Mouse (Mus musculus) limb, embryonic 13.5 days (tissue): ENCODE data around the gene Olfr65. TPM values are rescaled to one million over a fixed set of nuclear protein-coding genes. Genes with fewer than 3 reads are reported as not detected.

Experiments
- ATAC-seq: fragments of 200-750 bp; cut with Nextera tagmentation; 2 replicates; pipeline ENCODE4 v1.8.0; 2017; ENCODE audit warnings: low read depth, moderate number of reproducible peaks, moderate TSS enrichment; ENCODE audit not compliant: low FRiP score
- H3K27ac ChIP-seq: fragments of 300-500 bp; sonication (generic); 2 replicates; pipeline ENCODE4 v1.5.1; 2015; ENCODE audit warnings: inconsistent platforms, mild to moderate bottlenecking, moderate library complexity
- H3K27me3 ChIP-seq: fragments of 300-500 bp; sonication (generic); 2 replicates; pipeline ENCODE4 v1.6.1; 2015; ENCODE audit warnings: mild to moderate bottlenecking, inconsistent platforms
- H3K36me3 ChIP-seq: fragments of 300-500 bp; sonication (generic); 2 replicates; pipeline ENCODE4 v1.6.1; 2015; ENCODE audit warnings: inconsistent platforms, mild to moderate bottlenecking, moderate library complexity
- H3K4me1 ChIP-seq: fragments of 300-500 bp; sonication (generic); 2 replicates; pipeline ENCODE4 v1.6.1; 2015; ENCODE audit warnings: inconsistent platforms
- H3K4me2 ChIP-seq: fragments of 300-500 bp; sonication (generic); replicated peaks from 2 replicates; pipeline ENCODE4 v1.6.1; 2015; ENCODE audit warnings: inconsistent platforms, mild to moderate bottlenecking, moderate library complexity
- H3K4me3 ChIP-seq: fragments of 300-500 bp; sonication (generic); 2 replicates; pipeline ENCODE4 v1.5.1; 2015; ENCODE audit warnings: moderate library complexity, mild to moderate bottlenecking, inconsistent platforms
- H3K9ac ChIP-seq: fragments of 300-500 bp; sonication (generic); 2 replicates; pipeline ENCODE4 v1.6.1; 2015; ENCODE audit warnings: mild to moderate bottlenecking, inconsistent platforms
- H3K9me3 ChIP-seq: fragments of 300-500 bp; sonication (generic); 2 replicates; pipeline ENCODE4 v1.6.1; 2016; ENCODE audit warnings: inconsistent platforms
- WGBS: fragments of 180-500 bp; shearing (Covaris S2); methylation state at CpG from one replicate; pipeline ENCODE4 v1.1.7; 2015; 5-methylcytosine and 5-hydroxymethylcytosine counted together
- polyA plus RNA-seq: library from polyadenylated mRNA; unstranded; fragments of >200 nt; fragmentation: Nextera tagmentation; extraction: Ambion mirVana; gene quantifications from 2 replicates; pipeline ENCODE4 v1.2.1, GENCODE M21; 2015

Gene Olfr65
- polyA plus RNA-seq, 1 experiment from 2014 or later, result not detected

DNA sequence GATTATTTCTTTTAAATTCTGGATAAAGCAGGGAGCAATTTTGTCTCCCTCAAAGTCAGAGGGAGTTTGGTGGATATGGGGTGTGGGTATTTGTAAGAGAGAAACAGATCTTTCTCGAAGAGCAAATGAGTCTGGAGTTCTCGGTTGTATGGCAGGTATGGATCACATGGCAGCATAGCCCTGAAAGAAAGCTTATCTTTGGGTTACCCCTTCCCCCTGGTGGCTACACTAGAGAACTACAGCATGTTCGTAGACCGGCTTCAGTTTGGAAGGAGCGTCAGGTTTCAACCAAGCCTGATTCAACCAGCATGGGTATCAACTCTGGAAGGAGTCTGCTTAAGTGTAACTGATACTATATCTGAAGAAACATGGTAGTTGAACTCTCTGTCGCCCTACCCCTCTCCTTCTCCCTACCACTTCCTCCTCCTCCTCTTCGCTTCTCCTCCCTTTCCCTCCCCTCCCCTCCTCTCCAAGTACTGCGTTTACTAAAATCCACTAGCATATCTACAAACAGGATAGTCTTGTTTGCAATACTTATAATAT is 9.8 kb downstream of the Olfr65 start:
- Histone ChIP-seq H3K4me2 (no peak overlapping the region), H3K9ac (no peak overlapping the region), H3K36me3 (no peaks in the 10 kb centered on the region), H3K4me3 (no peak overlapping the region), H3K9me3 (no peaks in the 10 kb centered on the region), H3K27me3 (no peaks in the 10 kb centered on the region), H3K4me1 (no peaks in the 10 kb centered on the region), H3K27ac (no peak overlapping the region)
- ATAC-seq, result no peak
- 40% methylated on average over 8 of the region's 8 CpGs for WGBS

DNA sequence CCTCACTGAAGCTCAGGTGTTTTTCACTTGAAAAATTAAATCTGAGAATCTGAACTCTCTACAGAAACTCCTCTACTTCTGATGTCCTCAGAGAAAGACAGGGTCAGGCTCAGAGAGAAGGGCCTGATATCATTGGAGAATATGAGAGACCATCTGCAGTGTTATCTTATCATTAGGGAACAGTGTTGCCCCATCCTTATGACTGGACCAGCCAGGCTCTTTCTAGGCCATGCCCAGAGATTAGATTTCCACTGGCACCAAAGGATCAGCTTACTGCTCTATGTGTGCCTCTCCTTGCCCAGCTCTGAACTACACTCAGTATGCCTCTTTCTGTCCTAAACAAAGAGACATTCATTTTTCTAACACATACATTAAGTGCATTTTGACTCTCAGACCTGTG is 12.1 kb downstream of the Olfr65 start:
- H3K4me2 ChIP-seq, result no peak overlapping the region

DNA sequence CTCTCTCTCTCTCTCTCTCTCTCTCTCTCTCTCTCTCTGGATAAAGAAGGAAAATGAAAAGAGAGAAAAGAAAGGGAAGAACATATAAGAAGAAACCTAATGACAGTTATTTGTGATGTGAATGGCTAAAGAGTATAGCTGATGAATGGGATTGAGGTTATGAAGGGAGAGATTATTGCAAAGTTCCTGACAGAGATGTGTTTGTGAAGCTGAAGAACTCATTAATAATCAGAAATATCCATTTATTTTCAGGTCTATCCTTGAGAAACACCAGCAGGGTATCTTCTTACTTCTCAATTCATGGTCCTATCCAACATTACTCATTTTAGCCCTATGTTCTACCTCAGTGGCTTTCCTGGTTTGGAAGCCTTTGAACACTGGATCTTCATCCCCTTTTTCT is 25.2 kb downstream of the Olfr65 start, which contains the start of gene Olfr631:
Gene Olfr631, plus strand, starts transcription at position 301 of the 400 bp plus-strand sequence.
- no peak within 1 kb of the TSS for H3K4me2 ChIP-seq
- H3K36me3 ChIP-seq, result no peaks in the 10 kb centered on the region
- H3K9me3 ChIP-seq, result no peaks in the 10 kb centered on the region
- no peak within 1 kb of the TSS for H3K4me3 ChIP-seq
- H3K27me3 ChIP-seq, result no peaks in the 10 kb centered on the region
- H3K9ac ChIP-seq, result no peak within 1 kb of the TSS
- ATAC-seq, result no peak
- H3K27ac ChIP-seq, result no peak within 1 kb of the TSS
- H3K4me1 ChIP-seq, result no peaks in the 10 kb centered on the region

More for the DNA sequence above, 12.1 kb downstream of the Olfr65 start:
- Histone ChIP-seq H3K9me3 (no peaks in the 10 kb centered on the region), H3K4me3 (no peak overlapping the region), H3K27me3 (no peaks in the 10 kb centered on the region), H3K36me3 (no peaks in the 10 kb centered on the region), H3K4me1 (no peaks in the 10 kb centered on the region), H3K9ac (no peak overlapping the region), H3K27ac (no peak overlapping the region)
- no peak for ATAC-seq

DNA sequence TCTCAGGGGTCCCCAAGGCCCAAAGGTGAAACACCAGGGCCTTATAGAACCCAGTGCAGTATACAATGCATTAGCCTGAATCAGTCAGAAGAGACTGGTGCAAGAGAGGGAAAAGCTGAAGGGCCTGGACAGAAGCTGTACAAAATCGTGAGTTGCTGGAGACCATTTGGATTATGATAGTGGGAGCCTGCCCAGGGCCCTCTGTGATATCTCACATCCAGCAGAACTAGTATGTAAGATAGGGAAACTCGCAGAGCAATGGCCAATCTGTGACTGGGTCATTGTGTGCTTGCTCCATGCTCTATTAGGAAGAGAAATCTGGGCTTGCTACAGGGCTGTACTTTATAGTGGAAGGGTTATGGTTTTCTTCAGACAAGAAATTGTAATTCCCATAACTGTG is 31.0 kb downstream of the Olfr65 start, which contains the start of gene Olfr632:
Gene Olfr632, plus strand, starts transcription at position 84 of the 400 bp plus-strand sequence.
- Histone ChIP-seq H3K9me3 (no peaks in the 10 kb centered on the region), H3K4me1 (no peaks in the 10 kb centered on the region), H3K27me3 (no peaks in the 10 kb centered on the region), H3K4me3 (no peak within 1 kb of the TSS), H3K4me2 (no peak within 1 kb of the TSS), H3K9ac (no peak within 1 kb of the TSS), H3K27ac (no peak within 1 kb of the TSS), H3K36me3 (no peaks in the 10 kb centered on the region)
- no peak for ATAC-seq
- WGBS, result 59% methylated on average over 2 of the region's 2 CpGs

DNA sequence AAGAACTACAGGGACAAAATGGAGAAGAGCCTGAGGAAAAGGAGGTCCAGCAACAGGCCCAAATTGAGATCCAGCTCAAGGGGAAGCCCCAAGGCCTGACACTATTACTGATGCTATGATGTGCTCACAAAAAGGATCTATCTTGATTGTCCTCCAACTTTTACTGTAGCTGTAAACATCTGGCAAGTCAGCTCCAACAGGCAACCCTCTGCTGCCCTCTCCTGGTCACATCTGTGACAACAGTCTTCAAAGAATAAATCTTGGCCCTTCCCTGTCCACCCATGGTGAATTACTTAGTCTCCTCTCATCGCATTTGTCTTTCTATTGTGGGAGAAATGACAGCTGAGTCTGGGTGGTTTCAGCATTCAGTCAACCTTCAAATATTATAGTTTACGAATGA is 39.4 kb downstream of the Olfr65 start:
- H3K4me2 ChIP-seq, result no peak overlapping the region
- H3K4me1 ChIP-seq, result no peaks in the 10 kb centered on the region
- H3K4me3 ChIP-seq, result no peak overlapping the region
- WGBS, result 38% methylated on average over 2 of the region's 2 CpGs
- H3K27me3 ChIP-seq, result no peaks in the 10 kb centered on the region
- no peaks in the 10 kb centered on the region for H3K36me3 ChIP-seq
- H3K9ac ChIP-seq, result no peak overlapping the region
- no peak for ATAC-seq
- H3K27ac ChIP-seq, result no peak overlapping the region
- no peaks in the 10 kb centered on the region for H3K9me3 ChIP-seq

DNA sequence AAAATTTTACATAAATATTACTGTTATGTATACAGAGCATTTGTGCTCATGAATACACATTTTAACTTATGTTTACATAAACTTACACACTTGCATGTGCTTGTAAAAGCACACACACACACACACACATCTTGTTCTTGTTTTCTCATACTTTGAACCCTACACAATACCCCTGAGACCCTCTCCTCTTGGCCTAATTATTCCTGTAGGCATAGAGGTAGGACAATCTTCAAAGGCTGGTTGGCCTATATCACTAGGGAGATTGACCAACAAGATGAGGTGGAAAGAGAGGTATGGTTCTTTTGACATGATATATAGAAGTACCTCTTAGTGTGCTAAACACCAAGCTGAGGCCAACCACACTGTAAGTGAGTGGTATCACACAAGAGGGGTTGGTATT is 40.9 kb downstream of the Olfr65 start, which contains the start of gene Olfr633:
Gene Olfr633, plus strand, starts transcription at position 301 of the 400 bp plus-strand sequence.
- H3K27ac ChIP-seq, result no peak within 1 kb of the TSS
- no peak within 1 kb of the TSS for H3K4me3 ChIP-seq
- no peaks in the 10 kb centered on the region for H3K9me3 ChIP-seq
- H3K9ac ChIP-seq, result no peak within 1 kb of the TSS
- ATAC-seq, result no peak
- H3K27me3 ChIP-seq, result no peaks in the 10 kb centered on the region
- no peaks in the 10 kb centered on the region for H3K4me1 ChIP-seq
- H3K36me3 ChIP-seq, result no peaks in the 10 kb centered on the region
- no peak within 1 kb of the TSS for H3K4me2 ChIP-seq

Other genes starting within 250 kb of the Olfr65 start
- not detected in 2 replicates for gene Olfr623, start 239.8 kb upstream of the Olfr65 start, polyA plus RNA-seq
- gene Olfr624, start 232.3 kb upstream of the Olfr65 start, polyA plus RNA-seq, result 0.08 TPM in 1 of 2 replicates, not detected in the other
- gene Olfr625-ps1, start 220.8 kb upstream of the Olfr65 start, polyA plus RNA-seq, result not detected in 2 replicates
- not detected in 2 replicates for gene Olfr243, start 188.8 kb upstream of the Olfr65 start, polyA plus RNA-seq
- gene Olfr628, start 173.1 kb upstream of the Olfr65 start, polyA plus RNA-seq, result not detected in 2 replicates
- gene Olfr629, start 158.5 kb upstream of the Olfr65 start, polyA plus RNA-seq, result not detected in 2 replicates
- not detected in 2 replicates for gene Olfr630, start 146.2 kb upstream of the Olfr65 start, polyA plus RNA-seq
- not detected in 2 replicates for gene Olfr69, start 131.9 kb upstream of the Olfr65 start, polyA plus RNA-seq
- not detected in 2 replicates for gene Olfr68, start 123.8 kb upstream of the Olfr65 start, polyA plus RNA-seq
- not detected in 2 replicates for gene Olfr67, start 111.7 kb upstream of the Olfr65 start, polyA plus RNA-seq
- 1,810 and 1,860 TPM in 2 replicates for gene Hbb-bt, start 89.5 kb upstream of the Olfr65 start, polyA plus RNA-seq
- 3,715 and 3,820 TPM in 2 replicates for gene Hbb-bs, start 75.4 kb upstream of the Olfr65 start, polyA plus RNA-seq
- not detected in 2 replicates for gene Hbb-bh2, start 63.0 kb upstream of the Olfr65 start, polyA plus RNA-seq
- 61.1 and 82.5 TPM in 2 replicates for gene Hbb-bh1, start 60.3 kb upstream of the Olfr65 start, polyA plus RNA-seq
- gene Hbb-y, start 50.3 kb upstream of the Olfr65 start, polyA plus RNA-seq, result 6,754 and 6,825 TPM in 2 replicates
- not detected in 2 replicates for gene Olfr66, start 17.2 kb upstream of the Olfr65 start, polyA plus RNA-seq
- not detected in 2 replicates for gene Olfr64, start 9.0 kb upstream of the Olfr65 start, polyA plus RNA-seq
- not detected in 2 replicates for gene Olfr631, start 25.3 kb downstream of the Olfr65 start, polyA plus RNA-seq
- not detected in 2 replicates for gene Olfr632, start 30.9 kb downstream of the Olfr65 start, polyA plus RNA-seq
- gene Olfr633, start 41.0 kb downstream of the Olfr65 start, polyA plus RNA-seq, result not detected in 2 replicates
- gene Olfr635, start 67.7 kb downstream of the Olfr65 start, polyA plus RNA-seq, result not detected in 2 replicates
- gene Olfr638, start 95.3 kb downstream of the Olfr65 start, polyA plus RNA-seq, result not detected in 2 replicates
- 0.04 TPM in 1 of 2 replicates, not detected in the other for gene Olfr639, start 113.8 kb downstream of the Olfr65 start, polyA plus RNA-seq
- not detected in 2 replicates for gene Olfr640, start 122.1 kb downstream of the Olfr65 start, polyA plus RNA-seq
- not detected in 2 replicates for gene Olfr641, start 132.0 kb downstream of the Olfr65 start, polyA plus RNA-seq
- not detected in 2 replicates for gene Olfr642, start 149.2 kb downstream of the Olfr65 start, polyA plus RNA-seq
- not detected in 2 replicates for gene 4930516K23Rik, start 158.0 kb downstream of the Olfr65 start, polyA plus RNA-seq
- gene Olfr644, start 168.4 kb downstream of the Olfr65 start, polyA plus RNA-seq, result 0.05 TPM in 1 of 2 replicates, not detected in the other
- gene Olfr645, start 182.0 kb downstream of the Olfr65 start, polyA plus RNA-seq, result not detected in 2 replicates
- gene Olfr646, start 201.4 kb downstream of the Olfr65 start, polyA plus RNA-seq, result not detected in 2 replicates
- not detected in 2 replicates for gene Ubqln5, start 226.3 kb downstream of the Olfr65 start, polyA plus RNA-seq
- gene Olfr643, start 233.9 kb downstream of the Olfr65 start, polyA plus RNA-seq, result not detected in 2 replicates
- not detected in 2 replicates for gene Ubqln3, start 239.8 kb downstream of the Olfr65 start, polyA plus RNA-seq
- not detected in 2 replicates for gene Ubqlnl, start 247.1 kb downstream of the Olfr65 start, polyA plus RNA-seq